Mouse (Mus musculus) stomach, embryonic 14.5 days (tissue): ENCODE data around the gene Tldc2. TPM values are rescaled to one million over a fixed set of nuclear protein-coding genes. Genes with fewer than 3 reads are reported as not detected.

Experiments used
- ATAC-seq: fragments of 200-750 bp; cut with Nextera tagmentation; 2 replicates; pipeline ENCODE4 v1.8.0; 2017; ENCODE audit warnings: low read depth, moderate TSS enrichment; ENCODE audit not compliant: insufficient number of reproducible peaks, insufficient read depth, low FRiP score
- H3K27ac ChIP-seq: fragments of 300-500 bp; sonication (generic); 2 replicates; pipeline ENCODE4 v1.5.1; 2014; ENCODE audit warnings: mild to moderate bottlenecking, low read length, moderate library complexity, mixed read lengths
- H3K27me3 ChIP-seq: fragments of 300-500 bp; sonication (generic); 2 replicates; pipeline ENCODE4 v1.6.1; 2014; ENCODE audit warnings: low read length, control low read depth, mixed read lengths; ENCODE audit not compliant: control insufficient read depth, insufficient read depth
- H3K36me3 ChIP-seq: fragments of 300-500 bp; sonication (generic); 2 replicates; pipeline ENCODE4 v1.6.1; 2014; ENCODE audit warnings: mild to moderate bottlenecking, control low read depth, low read length, moderate library complexity, mixed read lengths; ENCODE audit not compliant: control insufficient read depth, insufficient read depth
- H3K4me1 ChIP-seq: fragments of 300-500 bp; sonication (generic); 2 replicates; pipeline ENCODE4 v1.6.1; 2014; ENCODE audit warnings: low read length, control low read depth, mixed read lengths; ENCODE audit not compliant: control insufficient read depth, insufficient read depth
- H3K4me2 ChIP-seq: fragments of 300-500 bp; sonication (generic); replicated peaks from 2 replicates; pipeline ENCODE4 v1.6.1; 2014; ENCODE audit warnings: low read depth, low read length, control low read depth
- H3K4me3 ChIP-seq: fragments of 300-500 bp; sonication (generic); 2 replicates; pipeline ENCODE4 v1.5.1; 2014; ENCODE audit warnings: low read depth, low read length, control low read depth
- H3K9ac ChIP-seq: fragments of 300-500 bp; sonication (generic); replicated peaks from 2 replicates; pipeline ENCODE4 v1.6.1; 2014; ENCODE audit warnings: low read depth, mild to moderate bottlenecking, control low read depth, low read length, moderate library complexity, mixed read lengths
- H3K9me3 ChIP-seq: fragments of 300-500 bp; sonication (generic); 2 replicates; pipeline ENCODE4 v1.6.1; 2016; ENCODE audit warnings: low read depth, low read length, control low read depth; ENCODE audit not compliant: control insufficient read depth
- WGBS: fragments of 180-500 bp; shearing (Covaris S2); extraction: QIAGEN DNeasy Blood & Tissue Kit; methylation state at CpG from one replicate; pipeline ENCODE4 v1.1.7; 2014; 5-methylcytosine and 5-hydroxymethylcytosine counted together
- polyA plus RNA-seq: library from polyadenylated mRNA; unstranded; fragments of >200 nt; fragmentation: Nextera tagmentation; extraction: Ambion mirVana; gene quantifications from 2 replicates; pipeline ENCODE4 v1.2.1, GENCODE M21; 2014

The Tldc2 gene
- polyA plus RNA-seq, 1 experiment from 2014 or later: not detected

GRCm38 (mm10) chr2:157129096-157129495, 42.2 kb downstream of the Tldc2 start:
- Histone ChIP-seq H3K27ac (no peak overlapping the region), H3K4me1 (no peaks in the 10 kb centered on the region), H3K27me3 (no peaks in the 10 kb centered on the region), H3K9ac (no peak overlapping the region), H3K4me2 (no peak overlapping the region), H3K36me3 (peaks cover 4% of the 10 kb centered on the region; the same call in 1 of the 2 replicates), H3K4me3 (no peak overlapping the region), H3K9me3 (no peaks in the 10 kb centered on the region)
- no peak for ATAC-seq
- WGBS: 71% methylated on average over 4 of the region's 4 CpGs

- H3K9ac ChIP-seq: no peak overlapping the region
- no peak for ATAC-seq
These were observed 42.8 kb downstream of the Tldc2 start for GRCm38 (mm10) chr2:157129601-157130164.

GRCm38 (mm10) chr2:157130813-157131514, 44.1 kb downstream of the Tldc2 start:
- 83% methylated on average over 8 of the region's 8 CpGs for WGBS
- Histone ChIP-seq H3K4me3 (no peak overlapping the region), H3K27ac (no peak overlapping the region), H3K27me3 (no peaks in the 10 kb centered on the region), H3K9me3 (no peaks in the 10 kb centered on the region), H3K9ac (no peak overlapping the region), H3K4me1 (no peaks in the 10 kb centered on the region), H3K36me3 (no peaks in the 10 kb centered on the region), H3K4me2 (no peak overlapping the region)
- ATAC-seq: no peak

More at GRCm38 (mm10) chr2:157129601-157130164, 42.8 kb downstream of the Tldc2 start:
- Histone ChIP-seq H3K4me2 (no peak overlapping the region), H3K27me3 (no peaks in the 10 kb centered on the region), H3K4me3 (no peak overlapping the region), H3K4me1 (no peaks in the 10 kb centered on the region), H3K36me3 (peaks cover 4% of the 10 kb centered on the region; the same call in 1 of the 2 replicates), H3K27ac (no peak overlapping the region), H3K9me3 (no peaks in the 10 kb centered on the region)
- WGBS: 76% methylated on average over 11 of the region's 11 CpGs

GRCm38 (mm10) chr2:157132086-157132485, 45.2 kb downstream of the Tldc2 start:
- H3K4me1 ChIP-seq: no peaks in the 10 kb centered on the region
- H3K4me2 ChIP-seq: no peak overlapping the region
- WGBS: 71% methylated on average over 1 of the region's 1 CpGs
- no peaks in the 10 kb centered on the region for H3K36me3 ChIP-seq
- H3K27ac ChIP-seq: no peak overlapping the region
- no peak overlapping the region for H3K4me3 ChIP-seq
- H3K27me3 ChIP-seq: no peaks in the 10 kb centered on the region
- ATAC-seq: no peak
- H3K9me3 ChIP-seq: no peaks in the 10 kb centered on the region
- H3K9ac ChIP-seq: no peak overlapping the region

- H3K9me3 ChIP-seq: no peaks in the 10 kb centered on the region
These were observed 46.1 kb downstream of the Tldc2 start for GRCm38 (mm10) chr2:157132686-157133540.

GRCm38 (mm10) chr2:157133769-157134478, 47.1 kb downstream of the Tldc2 start:
- Histone ChIP-seq H3K9ac (peak overlapping the region; percentile 43; the same call in 1 of the 2 replicates), H3K27me3 (no peaks in the 10 kb centered on the region), H3K36me3 (no peaks in the 10 kb centered on the region), H3K4me3 (peak overlapping the region; percentile 69), H3K27ac (peak overlapping the region; percentile 59; the same call in 1 of the 2 replicates), H3K4me1 (no peaks in the 10 kb centered on the region), H3K9me3 (no peaks in the 10 kb centered on the region), H3K4me2 (peak overlapping the region; percentile 71)
- 19% methylated on average over 11 of the region's 11 CpGs for WGBS
- ATAC-seq: no peak

More at GRCm38 (mm10) chr2:157132686-157133540, 46.1 kb downstream of the Tldc2 start:
- Histone ChIP-seq H3K4me3 (no peak overlapping the region), H3K27me3 (no peaks in the 10 kb centered on the region), H3K9ac (no peak overlapping the region), H3K36me3 (no peaks in the 10 kb centered on the region), H3K4me1 (no peaks in the 10 kb centered on the region), H3K4me2 (peak overlapping the region; percentile 71; the same call in 1 of the 2 replicates), H3K27ac (no peak overlapping the region)
- ATAC-seq: no peak
- WGBS: 86% methylated on average over 3 of the region's 3 CpGs

- H3K4me3 ChIP-seq: peak overlapping the region; percentile 69
- H3K4me1 ChIP-seq: no peaks in the 10 kb centered on the region
- H3K9me3 ChIP-seq: no peaks in the 10 kb centered on the region
- peak overlapping the region; percentile 71 for H3K4me2 ChIP-seq
- H3K27ac ChIP-seq: peak overlapping the region; percentile 59; the same call in 1 of the 2 replicates
- H3K36me3 ChIP-seq: no peaks in the 10 kb centered on the region
- WGBS: under 1% methylated on average over 25 of the region's 25 CpGs
- H3K27me3 ChIP-seq: no peaks in the 10 kb centered on the region
- peak; percentile 46; the same call in 1 of the 2 replicates for ATAC-seq
- H3K9ac ChIP-seq: peak overlapping the region; percentile 43
These were observed 47.6 kb downstream of the Tldc2 start for GRCm38 (mm10) chr2:157134479-157134931.
